ENCODE assay signal across 8 mouse cellular contexts in genomic region chr7:34169454-34169853, GRCm38 (mm10). TPM values are rescaled to one million over a fixed set of nuclear protein-coding genes. Genes with fewer than 3 reads are reported as not detected.
DNase-seq lines count a peak whose midpoint lies in the region; ATAC-seq and TF ChIP-seq lines count a peak whose summit lies in the region.

TSS of gene Uba2 (minus strand) at chr7:34169599.

- H3K27ac ChIP-seq in heart, adult 2 months: peak within 1 kb of the TSS; percentile 88
- no peak within 1 kb of the TSS for H3K27ac ChIP-seq in MEL (ENCODE audit: control insufficient read depth, low read depth, low read length)
- H3K27ac ChIP-seq in forebrain, embryonic 13.5 days: peak within 1 kb of the TSS; percentile 82
- peak within 1 kb of the TSS; percentile 81 for H3K27ac ChIP-seq in hindbrain, embryonic 11.5 days (ENCODE audit: low read depth, low read length)
- peak within 1 kb of the TSS; percentile 86; the same call in 1 of the 2 replicates for H3K27ac ChIP-seq in liver, embryonic 13.5 days

- peak within 1 kb of the TSS; percentile 84 for H3K4me2 ChIP-seq in forebrain, embryonic 13.5 days
- peak within 1 kb of the TSS; percentile 78 for H3K4me2 ChIP-seq in hindbrain, embryonic 11.5 days (replicated peaks; ENCODE audit: low read depth, low read length)
- H3K4me2 ChIP-seq in liver, embryonic 13.5 days: peak within 1 kb of the TSS; percentile 84

- intact Hi-C loops in heart, adult 2 months (cut with DNase I): loop anchor here (2.0 to 10.0 kb wide), 2 partner anchors 27 to 215 kb away; partner anchors contain the start of gene Pdcd2l

- DNase-seq in heart, adult 2 months: no peak
- DNase-seq in heart, adult 9 months (ENCODE audit: low spot score in 2 of 2): no peak
- no peak for DNase-seq in MEL (ENCODE audit: low read depth, low spot score)
- no peak for DNase-seq in hindbrain, embryonic 11.5 days (ENCODE audit: low spot score)
- no peak for DNase-seq in liver, embryonic 13.5 days
- DNase-seq in yolk sac, embryonic 10.5 days (ENCODE audit: low spot score): peak; percentile 24
- no peak for DNase-seq in right cerebral cortex, postnatal 36 days (ENCODE audit: low spot score in 2 of 2)

- ATAC-seq in forebrain, embryonic 13.5 days: no peak
- ATAC-seq in hindbrain, embryonic 11.5 days (ENCODE audit: low FRiP score): no peak
- ATAC-seq in liver, embryonic 13.5 days (ENCODE audit: low read depth): no peak

- no peak for TF ChIP-seq CTCF in heart, adult 2 months (IDR thresholded peaks at IDR 0.05)
- no peak for TF ChIP-seq CTCF in MEL (IDR thresholded peaks at IDR 0.05 in 2 of 3, conservative IDR thresholded peaks at IDR 0.05 in 1 of 3; ENCODE audit: control insufficient read depth in 1 of 3, insufficient read depth in 1 of 3, low read depth in 2 of 3, low read length in 3 of 3, poor library complexity in 1 of 3, severe bottlenecking in 1 of 3)

- no peak for TF ChIP-seq RAD21 in MEL (IDR thresholded peaks at IDR 0.05; ENCODE audit: low read depth, low read length)

- H3K27me3 ChIP-seq in heart, adult 2 months (ENCODE audit: control insufficient read depth, insufficient read depth, low read length): no peaks in the 10 kb centered on the region
- H3K27me3 ChIP-seq in MEL (ENCODE audit: control insufficient read depth in 1 of 2, insufficient read depth in 2 of 2, low read length in 2 of 2): no peaks in the 10 kb centered on the region
- no peaks in the 10 kb centered on the region for H3K27me3 ChIP-seq in forebrain, embryonic 13.5 days
- H3K27me3 ChIP-seq in hindbrain, embryonic 11.5 days (ENCODE audit: control insufficient read depth, insufficient read depth, low read length): no peaks in the 10 kb centered on the region
- no peaks in the 10 kb centered on the region for H3K27me3 ChIP-seq in liver, embryonic 13.5 days

- H3K9ac ChIP-seq in heart, adult 2 months (ENCODE audit: low read depth, low read length): peak within 1 kb of the TSS; percentile 86
- H3K9ac ChIP-seq in MEL (ENCODE audit: control insufficient read depth, low read depth, low read length, poor library complexity, severe bottlenecking): peak within 1 kb of the TSS; percentile 56
- H3K9ac ChIP-seq in forebrain, embryonic 13.5 days: peak within 1 kb of the TSS; percentile 97
- H3K9ac ChIP-seq in hindbrain, embryonic 11.5 days (ENCODE audit: low read depth, low read length): peak within 1 kb of the TSS; percentile 94
- peak within 1 kb of the TSS; percentile 95; the same call in 1 of the 2 replicates for H3K9ac ChIP-seq in liver, embryonic 13.5 days

- no peaks in the 10 kb centered on the region for H3K9me3 ChIP-seq in MEL (replicated peaks; ENCODE audit: insufficient read depth, low read length)
- H3K9me3 ChIP-seq in forebrain, embryonic 13.5 days (replicated peaks): no peaks in the 10 kb centered on the region
- H3K9me3 ChIP-seq in hindbrain, embryonic 11.5 days (ENCODE audit: control insufficient read depth, low read length): no peaks in the 10 kb centered on the region
- no peaks in the 10 kb centered on the region for H3K9me3 ChIP-seq in liver, embryonic 13.5 days (replicated peaks)

- H3K79me2 ChIP-seq in heart, adult 2 months (replicated peaks; ENCODE audit: control insufficient read depth, insufficient read depth, low read length): no peaks in the 10 kb centered on the region
- H3K79me2 ChIP-seq in MEL (ENCODE audit: control insufficient read depth, insufficient read depth, low read length, poor library complexity): peaks cover 23% of the 10 kb centered on the region

- H3K36me3 ChIP-seq in heart, adult 2 months (ENCODE audit: control insufficient read depth, insufficient read depth, low read length): peaks cover 2% of the 10 kb centered on the region
- H3K36me3 ChIP-seq in MEL (ENCODE audit: control insufficient read depth in 1 of 2, insufficient read depth in 2 of 2, low read length in 2 of 2): peaks cover 4 to 7% of the 10 kb centered on the region in 2 experiments
- H3K36me3 ChIP-seq in forebrain, embryonic 13.5 days (ENCODE audit: poor library complexity, severe bottlenecking): peaks cover 9% of the 10 kb centered on the region
- H3K36me3 ChIP-seq in hindbrain, embryonic 11.5 days (ENCODE audit: control insufficient read depth, insufficient read depth, low read length): peaks cover 1% of the 10 kb centered on the region; the same call in 1 of the 2 replicates
- H3K36me3 ChIP-seq in liver, embryonic 13.5 days: peaks cover 18% of the 10 kb centered on the region

- 84% methylated on average over 3 of the region's 3 CpGs for WGBS in heart, adult 2 months
- 80% methylated on average over 3 of the region's 3 CpGs for WGBS in forebrain, embryonic 13.5 days
- 75% methylated on average over 3 of the region's 3 CpGs for WGBS in hindbrain, embryonic 11.5 days
- 70% methylated on average over 3 of the region's 3 CpGs for whole genome bisulfite sequencing in liver, embryonic 13.5 days (ENCODE audit: insufficient replicate concordance)

- peaks cover 1% of the 10 kb centered on the region for H3K4me1 ChIP-seq in heart, adult 2 months (ENCODE audit: control insufficient read depth, insufficient read depth, low read length)
- H3K4me1 ChIP-seq in MEL (ENCODE audit: control insufficient read depth in 1 of 2, insufficient read depth in 2 of 2, low read length in 2 of 2): no peaks in the 10 kb centered on the region; a peak in 1 of 4 replicates
- H3K4me1 ChIP-seq in forebrain, embryonic 13.5 days: peaks cover 13% of the 10 kb centered on the region
- H3K4me1 ChIP-seq in hindbrain, embryonic 11.5 days (replicated peaks; ENCODE audit: control insufficient read depth, insufficient read depth, low read length): no peaks in the 10 kb centered on the region
- peaks cover 25% of the 10 kb centered on the region for H3K4me1 ChIP-seq in liver, embryonic 13.5 days (replicated peaks)

- no peak for TF ChIP-seq POLR2A in heart, adult 2 months (IDR thresholded peaks at IDR 0.05; ENCODE audit: insufficient read depth, low read depth, low read length)
- no peak for TF ChIP-seq POLR2A in MEL (IDR thresholded peaks at IDR 0.05; ENCODE audit: control insufficient read depth in 1 of 2, insufficient read depth in 1 of 2, low read depth in 1 of 2, low read length in 2 of 2, poor library complexity in 1 of 2)

- TF ChIP-seq EP300 in heart, adult 2 months (IDR thresholded peaks at IDR 0.05; ENCODE audit: insufficient read depth, low read depth, low read length): no peak
- no peak for TF ChIP-seq EP300 in MEL (IDR thresholded peaks at IDR 0.05; ENCODE audit: low read depth in 1 of 2, low read length in 2 of 2)

- peak within 1 kb of the TSS; percentile 87 for H3K4me3 ChIP-seq in heart, adult 2 months
- H3K4me3 ChIP-seq in MEL (ENCODE audit: control insufficient read depth in 1 of 2, insufficient read depth in 1 of 2, low read depth in 2 of 2, low read length in 2 of 2): peak within 1 kb of the TSS; percentile 12 to 99; a peak in 3 of 4 replicates
- H3K4me3 ChIP-seq in forebrain, embryonic 13.5 days: peak within 1 kb of the TSS; percentile 96
- peak within 1 kb of the TSS; percentile 94 for H3K4me3 ChIP-seq in hindbrain, embryonic 11.5 days (ENCODE audit: low read depth, low read length)
- H3K4me3 ChIP-seq in liver, embryonic 13.5 days (replicated peaks): peak within 1 kb of the TSS; percentile 96

TF ChIP-seq in MEL, 35 proteins besides CTCF, POLR2A, EP300 and RAD21:
- TF ChIP-seq CHD1 (IDR thresholded peaks at IDR 0.05; ENCODE audit: low read depth, low read length) (no peak), POLR2AphosphoS2 (IDR thresholded peaks at IDR 0.05; ENCODE audit: low read length) (no peak), MAX (IDR thresholded peaks at IDR 0.05; ENCODE audit: low read length) (no peak), JUND (IDR thresholded peaks at IDR 0.05; ENCODE audit: low read depth, low read length) (no peak)
TF ChIP-seq in MEL: peak in this region for 0.

RNA-seq across cellular contexts. Expression of gene Uba2, which starts in this region (rescaled TPM):
- total RNA-seq in heart, adult 2 months (2021): 10 to 100 TPM; 29.9 to 32.9 TPM
- 19.5 and 38.6 TPM in 2 replicates for polyA plus RNA-seq in heart, adult 2 months (2012; rRNA removed)
- 207 and 210 TPM in 2 replicates for total RNA-seq in MEL (2012; rRNA removed)
- polyA plus RNA-seq in MEL (2012; ENCODE audit: insufficient read depth in 1 of 2, insufficient read length in 2 of 2, low read depth in 1 of 2, low replicate concordance in 2 of 2, missing spikeins in 1 of 2): 100 to 1,000 TPM in 1 of 2 experiments, not detected in 1; 201 TPM
- 222 and 242 TPM in 2 replicates for polyA plus RNA-seq in forebrain, embryonic 13.5 days (2015; fragmentation: Nextera tagmentation; extraction: Ambion mirVana)
- polyA plus RNA-seq in hindbrain, embryonic 11.5 days (2014; fragmentation: Nextera tagmentation; extraction: Ambion mirVana): 256 and 268 TPM in 2 replicates
- 131 and 146 TPM in 2 replicates for polyA plus RNA-seq in liver, embryonic 13.5 days (2015; fragmentation: Nextera tagmentation; extraction: Ambion mirVana)
